Mouse (Mus musculus) heart, embryonic 12.5 days (tissue): ENCODE measurements around the gene Rpap3. TPM values are rescaled to one million over a fixed set of nuclear protein-coding genes. Genes with fewer than 3 reads are reported as not detected.

Source experiments
- ATAC-seq: fragments of 200-750 bp; cut with Nextera tagmentation; 2 replicates; pipeline ENCODE4 v1.8.0; 2017; ENCODE audit warnings: moderate TSS enrichment, moderate library complexity; ENCODE audit not compliant: insufficient number of reproducible peaks, low FRiP score
- H3K27ac ChIP-seq: fragments of 300-500 bp; sonication (generic); 2 replicates; pipeline ENCODE4 v1.5.1; 2016; ENCODE audit warnings: mild to moderate bottlenecking, moderate library complexity; ENCODE audit not compliant: poor library complexity, severe bottlenecking
- H3K27me3 ChIP-seq: fragments of 300-500 bp; sonication (generic); replicated peaks from 2 replicates; pipeline ENCODE4 v1.6.1; 2016; ENCODE audit warnings: mild to moderate bottlenecking, moderate library complexity
- H3K36me3 ChIP-seq: fragments of 300-500 bp; sonication (generic); 2 replicates; pipeline ENCODE4 v1.6.1; 2016; ENCODE audit warnings: mild to moderate bottlenecking, moderate library complexity
- H3K4me1 ChIP-seq: fragments of 300-500 bp; sonication (generic); replicated peaks from 2 replicates; pipeline ENCODE4 v1.6.1; 2016; ENCODE audit warnings: mild to moderate bottlenecking
- H3K4me2 ChIP-seq: fragments of 300-500 bp; sonication (generic); 2 replicates; pipeline ENCODE4 v1.6.1; 2016; ENCODE audit warnings: mild to moderate bottlenecking, moderate library complexity
- H3K4me3 ChIP-seq: fragments of 300-500 bp; sonication (generic); 2 replicates; pipeline ENCODE4 v1.5.1; 2016; ENCODE audit warnings: mild to moderate bottlenecking
- H3K9ac ChIP-seq: fragments of 300-500 bp; sonication (generic); 2 replicates; pipeline ENCODE4 v1.6.1; 2016; ENCODE audit warnings: mild to moderate bottlenecking, moderate library complexity
- H3K9me3 ChIP-seq: fragments of 300-500 bp; sonication (generic); replicated peaks from 2 replicates; pipeline ENCODE4 v1.6.1; 2016; ENCODE audit warnings: mild to moderate bottlenecking, moderate library complexity
- WGBS: fragments of 180-500 bp; shearing (Covaris S2); methylation state at CpG from one replicate; pipeline ENCODE4 v1.1.7; 2016; 5-methylcytosine and 5-hydroxymethylcytosine counted together
- polyA plus RNA-seq: library from polyadenylated mRNA; unstranded; fragments of >200 nt; fragmentation: Nextera tagmentation; extraction: Ambion mirVana; gene quantifications from 2 replicates; pipeline ENCODE4 v1.2.1, GENCODE M21; 2016

The Rpap3 gene
- polyA plus RNA-seq, 1 experiment from 2014 or later: 23.7 TPM

GRCm38 (mm10) chr15:97746748-97747147 lies 41.1 kb upstream of the Rpap3 start:
- ATAC-seq: no peak
- no peak overlapping the region for H3K27ac ChIP-seq
- peaks cover 32% of the 10 kb centered on the region for H3K36me3 ChIP-seq
- peaks cover 83% of the 10 kb centered on the region for H3K4me1 ChIP-seq
- no peak overlapping the region for H3K9ac ChIP-seq
- no peaks in the 10 kb centered on the region for H3K27me3 ChIP-seq
- no peak overlapping the region for H3K4me2 ChIP-seq
- no peak overlapping the region for H3K4me3 ChIP-seq
- no peaks in the 10 kb centered on the region for H3K9me3 ChIP-seq
- 86% methylated on average over 24 of the region's 24 CpGs for WGBS

GRCm38 (mm10) chr15:97746278-97746677 lies 40.7 kb upstream of the Rpap3 start:
- Histone ChIP-seq H3K27ac (no peak overlapping the region), H3K9me3 (no peaks in the 10 kb centered on the region), H3K36me3 (peaks cover 30% of the 10 kb centered on the region), H3K27me3 (no peaks in the 10 kb centered on the region), H3K4me3 (no peak overlapping the region), H3K4me1 (peaks cover 84% of the 10 kb centered on the region), H3K9ac (no peak overlapping the region), H3K4me2 (no peak overlapping the region)
- no peak for ATAC-seq
- WGBS: 86% methylated on average over 10 of the region's 10 CpGs

GRCm38 (mm10) chr15:97745331-97745730 lies 39.7 kb upstream of the Rpap3 start:
- Histone ChIP-seq H3K9ac (peak overlapping the region; percentile 13; the same call in 1 of the 2 replicates), H3K27ac (no peak overlapping the region), H3K4me3 (no peak overlapping the region), H3K27me3 (no peaks in the 10 kb centered on the region), H3K36me3 (peaks cover 30% of the 10 kb centered on the region), H3K9me3 (no peaks in the 10 kb centered on the region), H3K4me1 (peaks cover 85% of the 10 kb centered on the region), H3K4me2 (no peak overlapping the region)
- ATAC-seq: no peak
- WGBS: 62% methylated on average over 10 of the region's 10 CpGs

- peak; percentile 15; the same call in 1 of the 2 replicates for ATAC-seq
- Histone ChIP-seq H3K27me3 (no peaks in the 10 kb centered on the region), H3K4me2 (no peak overlapping the region), H3K9ac (peak overlapping the region; percentile 13; the same call in 1 of the 2 replicates), H3K9me3 (no peaks in the 10 kb centered on the region), H3K4me1 (peaks cover 81% of the 10 kb centered on the region), H3K27ac (no peak overlapping the region; the same call in 1 of the 2 replicates), H3K4me3 (no peak overlapping the region), H3K36me3 (peaks cover 30% of the 10 kb centered on the region)
- 59% methylated on average over 10 of the region's 10 CpGs for WGBS
Observed at GRCm38 (mm10) chr15:97744930-97745329, 39.3 kb upstream of the Rpap3 start.

- H3K36me3 ChIP-seq: peaks cover 27% of the 10 kb centered on the region
- 46% methylated on average over 11 of the region's 12 CpGs for WGBS
- no peak overlapping the region for H3K4me3 ChIP-seq
- no peak for ATAC-seq
- H3K4me1 ChIP-seq: peaks cover 72% of the 10 kb centered on the region
- H3K27ac ChIP-seq: peak overlapping the region; percentile 39; the same call in 1 of the 2 replicates
- peak overlapping the region; percentile 48; the same call in 1 of the 2 replicates for H3K9ac ChIP-seq
- H3K27me3 ChIP-seq: no peaks in the 10 kb centered on the region
- H3K9me3 ChIP-seq: peaks cover 2% of the 10 kb centered on the region; the same call in 1 of the 2 replicates
- no peak overlapping the region for H3K4me2 ChIP-seq
Observed at GRCm38 (mm10) chr15:97743961-97744525, 38.4 kb upstream of the Rpap3 start.

GRCm38 (mm10) chr15:97743210-97743609 lies 37.6 kb upstream of the Rpap3 start:
- no peak overlapping the region for H3K27ac ChIP-seq
- 0 out of 2 replicates have a peak overlapping the region, but pooled peaks have one; percentile 1 for H3K9ac ChIP-seq
- H3K4me3 ChIP-seq: no peak overlapping the region
- no peak overlapping the region for H3K4me2 ChIP-seq
- H3K9me3 ChIP-seq: peaks cover 2% of the 10 kb centered on the region; the same call in 1 of the 2 replicates
- ATAC-seq: no peak
- H3K4me1 ChIP-seq: peaks cover 64% of the 10 kb centered on the region
- H3K27me3 ChIP-seq: no peaks in the 10 kb centered on the region
- H3K36me3 ChIP-seq: peaks cover 21% of the 10 kb centered on the region
- 74% methylated on average over 5 of the region's 5 CpGs for WGBS

GRCm38 (mm10) chr15:97742600-97742999 lies 37.0 kb upstream of the Rpap3 start:
- H3K27ac ChIP-seq: peak overlapping the region; percentile 72
- H3K36me3 ChIP-seq: peaks cover 20% of the 10 kb centered on the region
- H3K4me1 ChIP-seq: peaks cover 60% of the 10 kb centered on the region
- no peak overlapping the region for H3K9ac ChIP-seq
- peaks cover 4% of the 10 kb centered on the region for H3K9me3 ChIP-seq
- H3K4me3 ChIP-seq: no peak overlapping the region
- no peak for ATAC-seq
- no peaks in the 10 kb centered on the region for H3K27me3 ChIP-seq
- 56% methylated on average over 4 of the region's 4 CpGs for WGBS
- no peak overlapping the region for H3K4me2 ChIP-seq

DNA sequence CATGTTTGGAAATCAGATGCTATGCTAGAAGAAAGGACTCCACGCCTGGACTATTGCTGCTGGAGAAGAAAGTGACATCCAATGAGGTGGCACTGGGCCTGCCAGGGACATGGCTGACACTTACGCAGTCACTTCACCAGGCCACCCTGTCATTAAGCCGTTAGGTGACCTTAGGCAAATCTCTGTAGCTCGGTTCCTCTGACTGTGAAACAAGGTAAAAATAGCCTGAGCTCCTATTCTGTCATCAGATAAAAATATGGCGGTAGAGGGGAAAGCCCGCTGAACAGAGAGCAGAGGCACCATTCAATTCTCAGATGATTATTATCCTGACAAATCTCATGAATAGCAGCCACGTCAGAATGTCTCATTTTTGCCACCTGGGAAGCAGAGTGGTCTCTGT lies 36.4 kb upstream of the Rpap3 start:
- Histone ChIP-seq H3K27me3 (no peaks in the 10 kb centered on the region), H3K27ac (peak overlapping the region; percentile 72), H3K36me3 (peaks cover 18% of the 10 kb centered on the region), H3K4me3 (no peak overlapping the region), H3K4me1 (peaks cover 57% of the 10 kb centered on the region), H3K4me2 (no peak overlapping the region), H3K9ac (no peak overlapping the region), H3K9me3 (peaks cover 6% of the 10 kb centered on the region)
- ATAC-seq: no peak
- WGBS: 33% methylated on average over 7 of the region's 7 CpGs

- Histone ChIP-seq H3K27ac (peak overlapping the region; percentile 72), H3K27me3 (no peaks in the 10 kb centered on the region), H3K4me2 (no peak overlapping the region), H3K9me3 (peaks cover 6% of the 10 kb centered on the region), H3K4me3 (no peak overlapping the region), H3K9ac (no peak overlapping the region), H3K4me1 (peaks cover 54% of the 10 kb centered on the region), H3K36me3 (peaks cover 14% of the 10 kb centered on the region)
- no peak for ATAC-seq
- 69% methylated on average over 12 of the region's 12 CpGs for WGBS
Observed at GRCm38 (mm10) chr15:97741662-97742061, 36.0 kb upstream of the Rpap3 start.

- Histone ChIP-seq H3K27me3 (no peaks in the 10 kb centered on the region), H3K4me2 (no peak overlapping the region), H3K4me3 (no peak overlapping the region), H3K9me3 (peaks cover 6% of the 10 kb centered on the region), H3K36me3 (peaks cover 11% of the 10 kb centered on the region), H3K27ac (no peak overlapping the region), H3K4me1 (peaks cover 46% of the 10 kb centered on the region), H3K9ac (no peak overlapping the region)
- no peak for ATAC-seq
- WGBS: 84% methylated on average over 9 of the region's 9 CpGs
Observed at GRCm38 (mm10) chr15:97740283-97740732, 34.7 kb upstream of the Rpap3 start.

DNA sequence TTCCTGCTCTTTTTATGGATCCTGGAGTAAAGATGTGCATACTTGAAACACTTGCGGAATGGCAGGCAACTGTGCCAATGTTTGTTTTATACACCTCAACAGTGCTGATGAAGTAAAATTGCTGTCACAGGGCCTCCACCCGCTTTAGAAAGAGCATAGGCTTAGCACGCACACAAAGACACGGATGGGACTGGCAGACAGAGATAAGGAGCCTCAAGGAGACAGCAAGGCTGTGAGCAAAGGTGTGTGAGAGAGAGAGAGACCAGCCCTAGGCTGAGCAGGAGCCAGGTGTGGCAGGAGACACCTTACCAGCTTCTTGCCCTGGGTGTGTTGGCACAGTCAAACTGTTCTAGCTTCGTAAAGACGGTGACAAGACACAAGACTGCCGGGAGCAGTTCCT lies 33.3 kb upstream of the Rpap3 start:
- no peaks in the 10 kb centered on the region for H3K27me3 ChIP-seq
- no peak overlapping the region for H3K4me2 ChIP-seq
- peaks cover 34% of the 10 kb centered on the region for H3K4me1 ChIP-seq
- ATAC-seq: no peak
- H3K4me3 ChIP-seq: no peak overlapping the region
- peaks cover 6% of the 10 kb centered on the region; the same call in 1 of the 2 replicates for H3K36me3 ChIP-seq
- no peak overlapping the region for H3K27ac ChIP-seq
- H3K9ac ChIP-seq: no peak overlapping the region
- H3K9me3 ChIP-seq: peaks cover 6% of the 10 kb centered on the region
- WGBS: 78% methylated on average over 7 of the region's 7 CpGs
